In the genomic region with DNA sequence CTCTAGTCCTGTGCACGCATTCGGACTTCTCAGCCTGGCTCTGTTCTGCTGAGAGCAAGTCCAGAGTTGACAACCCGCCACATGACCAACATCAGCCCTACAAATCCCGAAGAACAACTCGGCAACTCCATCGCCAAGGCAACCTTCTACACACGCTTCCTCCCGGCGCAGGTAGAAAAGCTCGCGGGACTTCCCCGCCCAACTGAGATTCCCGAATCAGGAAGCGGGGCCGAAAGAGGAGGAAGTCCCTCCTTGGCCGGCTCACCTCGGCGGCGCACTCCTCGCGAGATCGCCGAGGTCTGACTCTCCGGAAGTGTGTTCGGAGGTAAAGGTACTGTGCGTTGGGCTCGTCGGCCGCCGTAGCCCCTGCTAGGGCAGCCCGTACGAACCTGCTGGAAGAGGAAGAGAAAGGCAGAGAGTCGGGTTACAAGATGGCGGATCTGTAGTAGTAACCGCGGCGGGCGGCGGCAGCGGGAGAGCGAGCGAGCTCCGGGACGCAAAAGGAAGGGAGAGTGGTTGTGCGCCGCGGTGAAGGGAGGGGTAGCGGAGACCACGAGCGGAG, we compare ENCODE assay signal across 8 mouse cellular contexts. TPM values are rescaled to one million over a fixed set of nuclear protein-coding genes. Genes with fewer than 3 reads are reported as not detected.
DNase-seq lines count a peak whose midpoint lies in the region; ATAC-seq and TF ChIP-seq lines count a peak whose summit lies in the region.

TSS of gene Ppp4r3b (plus strand) at position 328 of the 562 bp plus-strand sequence.

- no peaks in the 10 kb centered on the region for H3K36me3 ChIP-seq in ES-E14 (ENCODE audit: control insufficient read depth, insufficient read depth, low read length, poor library complexity, severe bottlenecking)
- no peaks in the 10 kb centered on the region for H3K36me3 ChIP-seq in forebrain, embryonic 15.5 days

- peak within 1 kb of the TSS; percentile 72 for H3K4me2 ChIP-seq in forebrain, embryonic 15.5 days (replicated peaks)

- peak within 1 kb of the TSS; percentile 84 for H3K27ac ChIP-seq in ES-E14 (ENCODE audit: insufficient read depth, low read depth, low read length, poor library complexity, severe bottlenecking)
- H3K27ac ChIP-seq in forebrain, embryonic 15.5 days (replicated peaks) = peak within 1 kb of the TSS; percentile 97

- peak; percentile 56; the same call in 1 of the 2 replicates for TF ChIP-seq POLR2A in lung, adult 2 months (IDR thresholded peaks at IDR 0.05; ENCODE audit: borderline replicate concordance, extremely low read depth, low read depth, low read length)

- no peak for TF ChIP-seq CTCF in lung, adult 2 months (IDR thresholded peaks at IDR 0.05; ENCODE audit: insufficient read depth, low read length)

- in situ Hi-C loops in ES-E14 (cut with MboI; ENCODE audit: low sequenced_read_pairs in 2 of 2, unreplicated experiment in 2 of 2) = no loop called here

- peak; percentile 93 for DNase-seq in ES-E14 (ENCODE audit: low read depth, low spot score)
- peak; percentile 99 for DNase-seq in cerebellum, adult 11-12 months
- DNase-seq in heart, postnatal 25 days (ENCODE audit: low spot score) = peak; percentile 95
- peak; percentile 97 to 98 for DNase-seq in layer of hippocampus, adult 18-20 months (ENCODE audit: low spot score in 2 of 2)
- DNase-seq in lung, adult 2 months = peak; percentile 96
- peak; percentile 98 to 99 for DNase-seq in thymus, adult 18-20 months

- WGBS in forebrain, embryonic 15.5 days = under 1% methylated on average over 50 of the region's 50 CpGs
- WGBS in lung, adult 2 months = under 1% methylated on average over 50 of the region's 50 CpGs

- intact Hi-C loops in heart, postnatal 25 days (cut with DNase I) = no loop called here

- no peaks in the 10 kb centered on the region for H3K27me3 ChIP-seq in forebrain, embryonic 15.5 days

- H3K4me1 ChIP-seq in ES-E14 (ENCODE audit: control insufficient read depth in 2 of 2, insufficient read depth in 2 of 2, low read length in 2 of 2, poor library complexity in 1 of 2) = peaks cover 2 to 3% of the 10 kb centered on the region in 2 experiments; a peak in 2 of 4 replicates
- H3K4me1 ChIP-seq in forebrain, embryonic 15.5 days = peaks cover 22% of the 10 kb centered on the region
- H3K4me1 ChIP-seq in lung, adult 2 months (ENCODE audit: control insufficient read depth, insufficient read depth, low read length) = peaks cover 8% of the 10 kb centered on the region

- ATAC-seq in forebrain, embryonic 15.5 days (replicated peaks) = peak; percentile 98
- peak; percentile 91 for ATAC-seq in neutrophil, adult 5-6 weeks (ENCODE audit: extremely low read depth, insufficient number of reproducible peaks, low FRiP score, poor library complexity, severe bottlenecking)

- H3K4me3 ChIP-seq in ES-E14 (ENCODE audit: insufficient read depth in 1 of 2, low read depth in 1 of 2, low read length in 2 of 2, poor library complexity in 1 of 2, severe bottlenecking in 1 of 2) = peak within 1 kb of the TSS; percentile 89 to 98
- H3K4me3 ChIP-seq in forebrain, embryonic 15.5 days = peak within 1 kb of the TSS; percentile 85
- H3K4me3 ChIP-seq in lung, adult 2 months (replicated peaks; ENCODE audit: extremely low read depth, low read depth, low read length) = peak within 1 kb of the TSS; percentile 100

- peak within 1 kb of the TSS; percentile 99 for H3K9ac ChIP-seq in ES-E14 (ENCODE audit: insufficient read depth, low read depth, low read length, poor library complexity, severe bottlenecking)
- peak within 1 kb of the TSS; percentile 93 for H3K9ac ChIP-seq in forebrain, embryonic 15.5 days (replicated peaks)

- no peaks in the 10 kb centered on the region for H3K9me3 ChIP-seq in ES-E14 (ENCODE audit: control insufficient read depth, insufficient read depth, low read depth, low read length)
- no peaks in the 10 kb centered on the region for H3K9me3 ChIP-seq in forebrain, embryonic 15.5 days

TF ChIP-seq in ES-E14, 5 proteins besides CTCF, POLR2A, EP300 and RAD21:
- TF ChIP-seq ZC3H11A (IDR thresholded peaks at IDR 0.05; ENCODE audit: borderline replicate concordance, low read depth, low read length) (no peak), CHD2 (IDR thresholded peaks at IDR 0.05; ENCODE audit: low read depth, low read length) (peak; percentile 99), HCFC1 (IDR thresholded peaks at IDR 0.05; ENCODE audit: borderline replicate concordance, insufficient read depth, low read length) (no peak)

RNA-seq across cellular contexts. Expression of gene Ppp4r3b, which starts in this region (rescaled TPM):
- 47.1 and 58.8 TPM in 2 replicates for total RNA-seq in ES-E14 (2012; rRNA removed)
- 93.1 and 93.6 TPM in 2 replicates for polyA plus RNA-seq in forebrain, embryonic 15.5 days (2015; fragmentation: Nextera tagmentation; extraction: Ambion mirVana)
- 10 to 100 TPM; 32.8 to 33.2 TPM for total RNA-seq in heart, postnatal 25 days (2021)
- 10 to 100 TPM; 50.9 to 51.5 TPM for total RNA-seq in layer of hippocampus, adult 18-20 months (2021)
- polyA plus RNA-seq in lung, adult 2 months (2012; rRNA removed) = 7.3 and 10.2 TPM in 2 replicates
- 196 TPM in 2 replicates for total RNA-seq in neutrophil, adult 5-6 weeks (2017)

Comparison
In these comparisons a context has a peak if more than half of its experiments do, and no peak if none do; other contexts are left out.
1. Peak in every context shown above with its lines: DNase-seq, ATAC-seq, H3K4me3 ChIP-seq and H3K27ac ChIP-seq.